Mouse (Mus musculus): ENCODE results near the gene Gpr107.
A peak's percentile ranks its signal among the peaks of the same experiment; 100 is the strongest.

Gene Gpr107

GRCm38 (mm10) chr2:31245491-31246141 lies 93.5 kb downstream of the Gpr107 start, which contains the start of gene Ncs1:
Gene Ncs1, plus strand, starts transcription at chr2:31245823.
- peak; percentile 22 for DNase-seq (ENCODE audit: low read depth, low spot score)

DNA sequence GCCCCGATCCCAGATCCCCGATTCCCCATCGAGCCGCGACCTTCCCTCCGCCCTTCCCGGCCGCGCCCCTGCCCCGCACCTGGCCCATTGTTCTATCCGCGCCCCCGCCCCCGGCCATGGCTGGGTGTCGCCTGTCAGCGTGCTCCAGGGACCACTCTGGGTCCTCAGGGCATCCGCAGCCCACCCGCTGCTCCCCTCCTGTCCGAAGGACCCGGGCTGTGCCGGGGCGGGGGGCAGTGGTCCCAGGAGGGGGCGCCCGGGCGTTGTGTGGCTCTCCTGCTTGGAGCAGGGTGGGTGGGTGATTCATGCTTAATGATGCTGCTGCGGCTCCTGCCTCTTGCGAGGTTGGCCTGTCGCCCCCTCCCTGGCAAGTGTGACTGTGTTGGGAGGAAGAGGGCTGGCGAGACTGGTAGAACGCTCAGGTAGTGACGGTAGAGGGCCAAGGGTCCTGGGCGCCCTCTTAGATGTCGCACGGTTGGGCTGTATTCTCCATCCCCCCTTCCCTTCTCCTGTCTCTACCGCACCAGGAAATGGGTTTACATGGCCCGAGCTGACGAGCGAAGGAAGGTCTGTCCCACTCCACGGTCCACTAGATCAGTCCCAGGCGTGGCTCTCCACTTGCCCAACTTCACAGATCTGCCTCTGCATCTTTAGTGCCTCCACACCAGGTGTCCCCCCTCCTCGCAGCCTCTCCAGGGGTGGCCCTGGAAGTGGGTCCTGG lies 94.3 kb downstream of the Gpr107 start:
- DNase-seq (ENCODE audit: low read depth, low spot score): peak; percentile 61

DNA sequence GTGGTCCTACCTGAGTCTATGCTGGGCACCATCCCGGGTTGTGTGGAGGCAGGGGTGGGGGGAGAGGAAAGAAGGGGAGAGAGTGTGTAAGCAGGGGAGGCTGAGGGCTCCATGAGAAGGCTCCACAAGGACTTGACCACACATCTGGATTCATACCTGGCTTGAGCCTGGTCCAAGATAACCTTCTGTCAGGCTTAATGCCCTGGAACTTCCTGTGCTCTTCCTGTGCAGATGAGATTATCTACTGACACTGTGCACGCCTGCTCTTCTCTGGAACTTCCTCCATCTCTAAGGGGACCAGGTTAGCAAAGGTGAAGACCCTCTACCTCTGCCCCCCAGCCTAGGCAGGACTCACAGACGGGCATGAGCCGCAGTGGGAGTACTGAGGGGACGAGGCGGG lies 96.7 kb downstream of the Gpr107 start:
- no peak for DNase-seq (ENCODE audit: low read depth, low spot score)

DNA sequence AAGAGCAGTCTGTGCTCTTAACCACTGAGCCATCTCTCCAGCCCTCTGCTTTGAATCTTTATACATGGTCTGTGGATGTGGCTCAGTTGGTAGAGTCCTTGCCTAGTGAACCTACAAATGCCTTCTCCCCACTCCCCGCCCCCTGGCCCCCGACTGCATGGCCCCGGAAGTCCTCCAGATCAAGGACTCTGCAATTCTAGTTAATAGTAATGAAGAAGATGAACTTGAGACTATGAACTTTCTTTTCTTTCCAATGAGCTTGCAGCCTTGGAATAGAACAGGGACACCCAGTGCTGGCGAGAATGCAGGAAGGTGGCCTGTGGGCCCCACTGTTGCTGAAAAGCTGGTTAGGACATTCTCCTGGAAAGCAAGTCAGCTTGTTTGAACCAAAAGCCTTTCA lies 100.1 kb downstream of the Gpr107 start:
- DNase-seq (ENCODE audit: low read depth, low spot score): no peak

- DNase-seq (ENCODE audit: low read depth, low spot score): no peak
These were observed 101.3 kb downstream of the Gpr107 start for GRCm38 (mm10) chr2:31253463-31253862.

DNA sequence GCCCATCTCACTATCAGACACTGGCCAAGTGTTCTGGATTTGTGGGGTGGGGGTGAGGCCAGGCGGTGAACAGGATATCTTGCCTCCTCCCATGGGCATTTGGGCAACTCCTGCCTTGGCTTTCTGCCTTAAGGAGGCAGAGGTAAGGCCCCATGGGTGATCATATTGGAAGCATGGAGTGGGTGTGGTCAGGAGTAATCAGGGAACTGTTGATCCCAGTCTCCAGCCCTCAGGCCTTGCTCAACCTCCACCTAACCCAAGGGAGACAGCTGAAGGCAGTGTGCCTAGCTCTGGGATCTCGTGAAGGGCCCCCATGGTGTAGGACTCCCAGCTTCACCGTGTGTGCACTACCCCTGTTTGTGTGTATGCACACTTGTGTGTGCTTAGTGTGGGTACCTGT lies 102.7 kb downstream of the Gpr107 start:
- DNase-seq (ENCODE audit: low read depth, low spot score): no peak

DNA sequence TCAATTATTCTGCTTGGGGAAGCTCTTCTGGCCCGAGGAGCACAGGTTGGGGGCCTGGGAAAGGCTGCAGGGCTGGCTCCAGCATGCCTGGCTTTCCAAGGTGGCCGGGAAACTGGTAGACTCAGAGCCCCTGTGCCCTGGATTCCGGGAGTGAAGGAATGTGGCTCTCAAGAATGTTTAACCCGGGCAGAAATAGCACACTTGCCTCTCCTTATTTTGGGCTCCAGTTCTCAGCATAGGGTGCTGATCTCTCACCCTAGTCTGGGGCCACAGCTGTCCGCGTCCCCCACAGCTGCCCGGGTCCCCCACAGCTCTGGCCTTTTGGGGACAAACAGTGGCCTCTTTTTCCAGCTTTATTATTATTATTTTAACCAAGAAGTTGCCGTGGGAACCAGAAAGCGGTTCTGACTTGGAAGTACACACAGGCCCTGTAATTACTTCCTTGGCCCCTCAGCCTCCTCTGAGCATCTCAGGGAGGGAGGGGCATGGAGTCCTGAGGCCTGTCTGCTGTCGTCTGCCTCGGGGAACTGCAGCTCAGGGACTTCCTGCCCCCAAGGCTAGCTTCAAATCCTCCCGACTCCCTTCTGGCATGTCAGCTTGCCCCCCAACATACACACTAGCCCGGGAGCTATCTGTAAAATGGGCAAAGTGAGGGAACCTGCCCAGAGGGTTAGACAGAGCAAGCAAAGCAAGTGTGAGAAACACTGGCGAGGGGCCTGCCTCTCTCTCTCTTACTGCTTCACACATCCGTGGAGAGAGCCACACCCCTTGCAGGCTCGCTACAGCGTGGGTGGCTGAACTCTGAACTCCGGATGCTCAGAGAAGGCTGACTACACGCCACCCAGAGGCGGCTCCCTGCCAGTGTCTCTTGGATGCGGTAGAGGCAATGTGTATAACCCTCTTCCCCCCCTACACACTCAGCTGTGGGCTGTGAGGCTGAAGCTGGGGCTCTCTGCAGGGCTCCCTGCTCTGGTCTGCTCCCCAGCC lies 104.1 kb downstream of the Gpr107 start:
- DNase-seq (ENCODE audit: low read depth, low spot score): peak; percentile 85

DNA sequence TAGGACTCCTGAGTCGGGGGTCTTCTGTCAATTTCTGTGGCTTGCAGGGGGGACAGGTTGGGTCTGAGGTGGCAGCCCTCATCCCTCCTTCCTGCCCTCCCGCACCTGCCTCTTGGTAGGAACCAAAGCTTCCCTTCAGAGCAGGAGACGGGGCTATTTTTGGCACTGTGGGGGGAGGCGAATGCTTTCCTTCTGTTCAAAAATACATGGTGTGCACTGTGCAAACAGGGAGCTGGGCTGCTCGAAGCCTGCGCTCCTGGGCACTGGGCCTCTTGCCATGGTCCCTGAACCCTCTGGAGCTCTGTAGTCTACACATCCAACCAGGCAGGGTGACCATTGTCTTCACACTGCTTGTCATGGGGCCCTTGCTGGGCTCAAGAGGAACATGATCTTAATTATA lies 105.0 kb downstream of the Gpr107 start:
- DNase-seq (ENCODE audit: low read depth, low spot score): no peak

- DNase-seq (ENCODE audit: low read depth, low spot score): peak; percentile 35
These were observed 106.7 kb downstream of the Gpr107 start for GRCm38 (mm10) chr2:31258609-31259366.

DNA sequence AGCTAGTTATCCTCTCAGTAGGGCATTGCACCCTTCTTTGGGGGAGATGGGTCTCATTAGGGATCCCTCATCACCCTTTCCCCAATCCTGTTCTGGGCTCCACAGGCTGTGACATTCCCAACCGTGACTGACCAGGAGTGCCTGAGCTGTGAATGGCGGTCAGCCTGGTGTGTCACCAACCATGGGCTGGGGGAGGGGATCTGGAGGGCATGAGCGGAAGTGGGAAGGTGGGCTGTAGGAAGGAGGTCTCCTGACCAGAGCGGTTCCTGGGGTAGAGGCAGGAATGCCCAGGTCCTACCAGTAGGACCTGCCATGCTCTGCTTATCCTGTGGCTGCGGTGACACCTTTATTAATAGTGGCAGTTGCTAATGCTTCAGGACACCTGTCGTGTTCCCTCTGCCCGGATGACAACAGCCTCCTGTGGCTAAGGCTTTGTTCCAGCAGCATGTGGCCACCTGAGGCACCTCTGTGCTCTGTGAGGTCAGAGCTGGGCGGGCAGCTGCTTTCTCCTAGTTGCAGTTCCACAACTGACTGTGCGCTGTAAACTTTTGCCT lies 107.3 kb downstream of the Gpr107 start:
- no peak for DNase-seq (ENCODE audit: low read depth, low spot score)

- no peak for DNase-seq (ENCODE audit: low read depth, low spot score)
These were observed 108.4 kb downstream of the Gpr107 start for GRCm38 (mm10) chr2:31260549-31260948.

DNA sequence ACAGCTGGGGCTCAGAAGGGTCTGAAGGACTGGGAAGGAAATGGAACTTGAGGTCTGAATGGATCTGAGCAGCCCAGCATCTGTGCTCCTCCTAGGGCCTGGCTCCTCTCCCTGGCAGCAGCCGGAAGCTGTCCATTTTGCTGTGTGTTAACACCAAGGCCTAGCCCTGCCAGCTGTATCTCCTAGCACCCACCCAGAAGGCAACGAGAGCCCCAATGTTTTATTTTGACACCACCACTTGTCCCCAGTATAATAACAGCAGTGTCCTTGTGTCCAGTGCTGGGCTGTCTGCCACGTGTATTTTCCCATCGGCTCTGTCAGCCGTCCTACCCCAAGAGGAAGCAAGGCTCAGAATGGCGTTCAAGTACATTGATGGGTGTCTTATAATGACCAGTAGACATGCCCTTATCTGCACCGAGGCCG lies 110.9 kb downstream of the Gpr107 start:
- DNase-seq (ENCODE audit: low read depth, low spot score): no peak

DNA sequence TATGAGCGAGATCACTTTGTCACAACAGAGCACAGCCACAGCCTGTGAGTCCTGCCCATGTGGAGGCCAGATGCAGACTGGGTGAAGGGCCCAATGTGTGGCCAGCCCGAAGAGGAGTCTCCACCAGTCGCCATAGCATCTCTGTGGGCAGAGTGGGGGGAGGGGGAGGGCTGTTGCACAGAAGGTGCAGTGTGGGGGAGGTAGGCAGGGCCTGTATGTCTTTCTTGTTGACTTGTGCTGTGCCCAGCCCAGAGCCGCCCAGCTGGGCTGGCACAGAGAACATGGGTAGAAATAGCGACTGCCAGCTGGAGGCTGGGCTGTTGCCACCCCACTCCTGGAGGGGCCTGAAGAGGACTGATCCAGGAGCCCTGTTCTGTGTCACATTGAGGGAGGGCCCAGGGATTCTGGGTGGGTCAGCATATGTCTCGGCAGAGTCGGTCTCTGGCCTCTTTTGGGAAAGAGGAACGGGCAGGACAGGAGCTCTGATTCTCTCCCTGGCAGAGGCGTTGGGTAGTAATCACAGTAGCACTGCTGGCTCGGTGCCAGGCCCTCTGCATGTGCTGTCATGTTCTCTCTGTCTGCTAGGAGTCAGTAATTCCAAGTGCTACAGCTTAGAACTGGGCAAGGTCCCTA lies 111.7 kb downstream of the Gpr107 start:
- DNase-seq (ENCODE audit: low read depth, low spot score): no peak

- DNase-seq (ENCODE audit: low read depth, low spot score): no peak
These were observed 115.3 kb downstream of the Gpr107 start for GRCm38 (mm10) chr2:31267447-31267846.
